Comparison of ENCODE assay signal across 8 mouse cellular contexts in the genomic region with DNA sequence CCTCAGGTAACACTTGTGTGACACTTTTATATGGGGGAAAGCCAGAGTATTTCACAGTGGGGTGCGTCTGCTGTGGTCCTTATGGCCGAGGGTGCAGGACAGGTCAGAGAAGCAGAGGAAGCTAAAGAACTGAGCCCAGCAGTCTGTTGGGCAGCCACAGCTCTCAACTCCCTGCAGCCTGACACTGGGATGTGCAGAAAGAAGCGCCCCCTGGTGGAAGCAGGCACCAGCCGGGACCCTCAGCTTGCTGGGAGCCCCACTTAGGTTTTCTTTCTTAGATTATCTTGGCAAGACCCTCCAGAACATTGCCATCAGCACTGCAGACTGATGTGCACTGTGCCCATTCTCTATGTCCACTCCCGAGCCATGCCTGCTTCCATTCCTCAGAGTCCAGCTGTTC. TPM values are rescaled to one million over a fixed set of nuclear protein-coding genes. Genes with fewer than 3 reads are reported as not detected.
A peak's percentile ranks its signal among the peaks of the same experiment; 100 is the strongest.
DNase-seq lines count a peak whose midpoint lies in the region; ATAC-seq and TF ChIP-seq lines count a peak whose summit lies in the region.

No protein-coding gene starts in this region.

- peaks cover 1% of the 10 kb centered on the region; the same call in 1 of the 2 replicates for H3K4me1 ChIP-seq in cortical plate, adult 2 months (ENCODE audit: control insufficient read depth, insufficient read depth, low read length)

- no peak overlapping the region for H3K4me3 ChIP-seq in cortical plate, adult 2 months (ENCODE audit: insufficient read depth, low read length)

- intact Hi-C loops in heart, postnatal 14 days (cut with DNase I) = no loop called here
- intact Hi-C loops in heart, postnatal 25 days (cut with DNase I) = no loop called here

- no peak overlapping the region for H3K27ac ChIP-seq in cortical plate, adult 2 months (ENCODE audit: insufficient read depth, low read length)

- 0 out of 2 replicates have a peak, but pooled peaks have one; percentile 19 for TF ChIP-seq CTCF in cortical plate, adult 2 months (IDR thresholded peaks at IDR 0.05; ENCODE audit: extremely low read depth, insufficient read depth, low read length)

- peak; percentile 69; the same call in 1 of the 2 replicates for ATAC-seq in megakaryocyte-erythroid progenitor cell, adult 5-6 weeks (replicated peaks; ENCODE audit: low FRiP score, low TSS enrichment, poor library complexity, severe bottlenecking)

- no peak for TF ChIP-seq POLR2A in cortical plate, adult 2 months (IDR thresholded peaks at IDR 0.05; ENCODE audit: extremely low read depth, insufficient read depth, low read length)

- DNase-seq in heart, postnatal 14 days = peak; percentile 22 to 37
- DNase-seq in heart, postnatal 25 days (ENCODE audit: low spot score) = no peak
- peak; percentile 57 for DNase-seq in right cerebral cortex, postnatal 14 days
- no peak for DNase-seq in right cerebral cortex, adult 2 months (ENCODE audit: low spot score in 2 of 2)
- DNase-seq in adipocyte (ENCODE audit: low spot score) = no peak
- DNase-seq in frontal cortex, adult 2 months (ENCODE audit: extremely low spot score in 1 of 2, low spot score in 1 of 2) = no peak

RNA-seq across cellular contexts. Expression of gene Prep, which starts 19.6 kb away (rescaled TPM):
- 10 to 100 TPM; 16.3 to 17.6 TPM for total RNA-seq in heart, postnatal 14 days (2021)
- 10 to 100 TPM; 15.5 to 16.5 TPM for total RNA-seq in heart, postnatal 25 days (2021)
- polyA plus RNA-seq in cortical plate, adult 2 months (2012; rRNA removed) = 6.6 and 7.1 TPM in 2 replicates
- 9.0 and 15.4 TPM in 2 replicates for total RNA-seq in megakaryocyte-erythroid progenitor cell, adult 5-6 weeks (2014; fragmentation: Nextera tagmentation)
- total RNA-seq in megakaryocyte-erythroid progenitor cell, adult 5-6 weeks (2017) = 11.8 and 13.6 TPM in 2 replicates
- polyA plus RNA-seq in frontal cortex, adult 2 months (2012; rRNA removed) = 6.4 and 6.9 TPM in 2 replicates

Comparison
In these comparisons a context has a peak if more than half of its experiments do, and no peak if none do; other contexts are left out.
1. DNase-seq: peak in heart, postnatal 14 days (2 of 2) and right cerebral cortex, postnatal 14 days (single experiment); none in heart, postnatal 25 days (single experiment), right cerebral cortex, adult 2 months (0 of 2), adipocyte (single experiment) and frontal cortex, adult 2 months (0 of 2).